Mouse (Mus musculus) liver, embryonic 11.5 days (tissue): ENCODE measurements around the gene Gm13089. TPM values are rescaled to one million over a fixed set of nuclear protein-coding genes. Genes with fewer than 3 reads are reported as not detected.
"Not testable (repeated sequence)": the region's sequence is repeated elsewhere in the genome, so short reads cannot be mapped to it uniquely, and the experiment has no call there.

Experiments
- ATAC-seq: fragments of 200-750 bp; cut with Nextera tagmentation; replicated peaks from 2 replicates; pipeline ENCODE4 v1.8.0; 2017; ENCODE audit warnings: moderate number of reproducible peaks, mild to moderate bottlenecking, moderate TSS enrichment, moderate library complexity; ENCODE audit not compliant: low FRiP score
- DNase-seq: peaks from one replicate; pipeline ENCODE4 v3.0.0-alpha.2; 2017; ENCODE audit warnings: low spot score
- H3K27ac ChIP-seq: fragments of 300-500 bp; sonication (generic); 2 replicates; pipeline ENCODE4 v1.5.1; 2014; ENCODE audit warnings: mild to moderate bottlenecking, low read depth, low read length, control low read depth
- H3K27me3 ChIP-seq: fragments of 300-500 bp; sonication (generic); replicated peaks from 2 replicates; pipeline ENCODE4 v1.6.1; 2014; ENCODE audit warnings: low read length, mixed read lengths; ENCODE audit not compliant: control insufficient read depth, insufficient read depth
- H3K36me3 ChIP-seq: fragments of 300-500 bp; sonication (generic); 2 replicates; pipeline ENCODE4 v1.6.1; 2014; ENCODE audit warnings: mild to moderate bottlenecking, low read length, moderate library complexity, mixed read lengths; ENCODE audit not compliant: control insufficient read depth, insufficient read depth
- H3K4me1 ChIP-seq: fragments of 300-500 bp; sonication (generic); replicated peaks from 2 replicates; pipeline ENCODE4 v1.6.1; 2014; ENCODE audit warnings: low read length, mixed read lengths; ENCODE audit not compliant: control insufficient read depth, insufficient read depth
- H3K4me2 ChIP-seq: fragments of 300-500 bp; sonication (generic); 2 replicates; pipeline ENCODE4 v1.6.1; 2014; ENCODE audit warnings: mild to moderate bottlenecking, control low read depth, moderate library complexity
- H3K4me3 ChIP-seq: fragments of 300-500 bp; sonication (generic); 2 replicates; pipeline ENCODE4 v1.5.1; 2014; ENCODE audit warnings: low read depth, low read length, control low read depth
- H3K9ac ChIP-seq: fragments of 300-500 bp; sonication (generic); 2 replicates; pipeline ENCODE4 v1.6.1; 2014; ENCODE audit warnings: low read depth, low read length, control low read depth
- H3K9me3 ChIP-seq: fragments of 300-500 bp; sonication (generic); 2 replicates; pipeline ENCODE4 v1.6.1; 2016; ENCODE audit warnings: low read length, inconsistent platforms, mixed read lengths; ENCODE audit not compliant: control insufficient read depth
- WGBS: fragments of 180-500 bp; shearing (Covaris S2); extraction: QIAGEN DNeasy Blood & Tissue Kit; methylation state at CpG from one replicate; pipeline ENCODE4 v1.1.7; 2014; 5-methylcytosine and 5-hydroxymethylcytosine counted together
- polyA plus RNA-seq: library from polyadenylated mRNA; unstranded; fragments of >200 nt; fragmentation: Nextera tagmentation; extraction: Ambion mirVana; gene quantifications from 2 replicates; pipeline ENCODE4 v1.2.1, GENCODE M21; 2014

Gm13089 gene
- not detected in 2 replicates for polyA plus RNA-seq

- no peaks in the 10 kb centered on the region for H3K4me1 ChIP-seq
- DNase-seq = no peak
- peaks cover 10% of the 10 kb centered on the region for H3K9me3 ChIP-seq
- no peak within 1 kb of the TSS for H3K27ac ChIP-seq
- ATAC-seq = no peak
- WGBS = 66% methylated on average over 2 of the region's 2 CpGs
- no peaks in the 10 kb centered on the region for H3K27me3 ChIP-seq
- H3K4me2 ChIP-seq = no peak within 1 kb of the TSS
- no peak within 1 kb of the TSS for H3K9ac ChIP-seq
- H3K36me3 ChIP-seq = no peaks in the 10 kb centered on the region
- H3K4me3 ChIP-seq = no peak within 1 kb of the TSS
These were observed at the start of gene Gm13089 for GRCm38 (mm10) chr4:143702611-143703010. Gm13089 (minus strand) TSS chr4:143702711.

GRCm38 (mm10) chr4:143719155-143719554 is 16.6 kb upstream of the Gm13089 start, which contains the start of gene Gm13078:
Gm13078 (plus strand) TSS chr4:143719455.
- WGBS = 81% methylated on average over 1 of the region's 1 CpGs
- Histone ChIP-seq H3K9me3 (peaks cover 6% of the 10 kb centered on the region; the same call in 1 of the 2 replicates), H3K4me2 (no peak within 1 kb of the TSS), H3K27me3 (no peaks in the 10 kb centered on the region), H3K9ac (no peak within 1 kb of the TSS), H3K36me3 (no peaks in the 10 kb centered on the region), H3K4me3 (no peak within 1 kb of the TSS), H3K27ac (no peak within 1 kb of the TSS), H3K4me1 (no peaks in the 10 kb centered on the region)
- no peak for ATAC-seq
- no peak for DNase-seq

- H3K27me3 ChIP-seq, H3K9ac ChIP-seq, H3K27ac ChIP-seq, H3K4me2 ChIP-seq, ATAC-seq, H3K9me3 ChIP-seq, H3K4me3 ChIP-seq, H3K36me3 ChIP-seq, H3K4me1 ChIP-seq, DNase-seq: not testable (repeated sequence)
These were observed 45.4 kb downstream of the Gm13089 start, which contains the start of gene Gm13088 for GRCm38 (mm10) chr4:143657146-143657545. Gm13088 (minus strand) TSS chr4:143657246.

Other genes starting within 250 kb of the Gm13089 start
- gene Gm13043, start 191.4 kb downstream of the Gm13089 start, polyA plus RNA-seq = not detected in 2 replicates
- gene Gm13040, start 166.8 kb downstream of the Gm13089 start, polyA plus RNA-seq = not detected in 2 replicates
- gene BC080695, start 151.0 kb downstream of the Gm13089 start, polyA plus RNA-seq = not detected in 2 replicates
- not detected in 2 replicates for gene Gm13057, start 151.0 kb downstream of the Gm13089 start, polyA plus RNA-seq
- not detected in 2 replicates for gene Gm13083, start 87.7 kb downstream of the Gm13089 start, polyA plus RNA-seq
- not detected in 2 replicates for gene Gm13088, start 45.5 kb downstream of the Gm13089 start, polyA plus RNA-seq
- not detected in 2 replicates for gene Gm13078, start 16.7 kb upstream of the Gm13089 start, polyA plus RNA-seq
- not detected in 2 replicates for gene Gm13023, start 86.6 kb upstream of the Gm13089 start, polyA plus RNA-seq
- not detected in 2 replicates for gene Gm13084, start 113.4 kb upstream of the Gm13089 start, polyA plus RNA-seq
- not detected in 2 replicates for gene Gm13103, start 143.8 kb upstream of the Gm13089 start, polyA plus RNA-seq
- gene Pramef6, start 197.7 kb upstream of the Gm13089 start, polyA plus RNA-seq = not detected in 2 replicates
- not detected in 2 replicates for gene Pramef25, start 248.3 kb upstream of the Gm13089 start, polyA plus RNA-seq